Mouse (Mus musculus): Measurements from ENCODE around the gene Adarb2.

- TF ChIP-seq POLR2A (IDR thresholded peaks at IDR 0.05; ENCODE audit: low read depth, low read length) (no peak), CTCF (IDR thresholded peaks at IDR 0.05; ENCODE audit: extremely low read depth, insufficient read length, insufficient replicate concordance, low read depth, low read length) (no peak)
Measured at GRCm38 (mm10) chr13:8567111-8568026, 364.7 kb downstream of the Adarb2 start.
